In genomic region chr4:134416177-134416576, GRCm38 (mm10) we compare ENCODE assay signal across 12 mouse cellular contexts. TPM values are rescaled to one million over a fixed set of nuclear protein-coding genes. Genes with fewer than 3 reads are reported as not detected.
DNase-seq lines count a peak whose midpoint lies in the region; ATAC-seq lines count a peak whose summit lies in the region.
"Had no signal": no experiment of that assay in that cellular context is flagged by ENCODE, and none has a peak within 500 bp of the region (broad histone marks: within the 10 kb centered on the region; RNA-seq: fewer than 3 reads in every experiment).

No protein-coding gene starts in this region.

- no peak overlapping the region for H3K4me3 ChIP-seq in hindbrain, embryonic 12.5 days
- no peak overlapping the region for H3K4me3 ChIP-seq in intestine, embryonic 15.5 days (replicated peaks)
- H3K4me3 ChIP-seq in forebrain, embryonic 12.5 days (replicated peaks) = no peak overlapping the region
- H3K4me3 ChIP-seq: embryonic facial prominence, embryonic 15.5 days; lung, embryonic 15.5 days had no signal

- H3K36me3 ChIP-seq in hindbrain, embryonic 12.5 days = peaks cover 7% of the 10 kb centered on the region; the same call in 1 of the 2 replicates
- H3K36me3 ChIP-seq in intestine, embryonic 15.5 days = peaks cover 26% of the 10 kb centered on the region; the same call in 1 of the 2 replicates
- H3K36me3 ChIP-seq in forebrain, embryonic 12.5 days (replicated peaks) = peaks cover 12% of the 10 kb centered on the region; the same call in 1 of the 2 replicates

- no peak for ATAC-seq in hindbrain, embryonic 12.5 days (ENCODE audit: low FRiP score)
- no peak for ATAC-seq in intestine, embryonic 15.5 days
- no peak for ATAC-seq in forebrain, embryonic 12.5 days (ENCODE audit: low FRiP score)

- H3K27me3 ChIP-seq in hindbrain, embryonic 12.5 days = no peaks in the 10 kb centered on the region
- H3K27me3 ChIP-seq in intestine, embryonic 15.5 days (replicated peaks) = no peaks in the 10 kb centered on the region
- H3K27me3 ChIP-seq in forebrain, embryonic 12.5 days = no peaks in the 10 kb centered on the region
- H3K27me3 ChIP-seq: embryonic facial prominence, embryonic 15.5 days; lung, embryonic 15.5 days had no signal

- H3K27ac ChIP-seq in hindbrain, embryonic 12.5 days = peak overlapping the region; percentile 68
- H3K27ac ChIP-seq in intestine, embryonic 15.5 days = no peak overlapping the region
- no peak overlapping the region for H3K27ac ChIP-seq in forebrain, embryonic 12.5 days
- H3K27ac ChIP-seq: embryonic facial prominence, embryonic 15.5 days; lung, embryonic 15.5 days had no signal

- peaks cover 7% of the 10 kb centered on the region; the same call in 1 of the 2 replicates for H3K4me1 ChIP-seq in hindbrain, embryonic 12.5 days
- H3K4me1 ChIP-seq in intestine, embryonic 15.5 days (replicated peaks) = 0 out of 2 replicates have a peak, but pooled peaks cover 2% of the 10 kb centered on the region
- H3K4me1 ChIP-seq in forebrain, embryonic 12.5 days = no peaks in the 10 kb centered on the region
- H3K4me1 ChIP-seq: lung, embryonic 15.5 days had no signal

- no peaks in the 10 kb centered on the region for H3K9me3 ChIP-seq in hindbrain, embryonic 12.5 days (replicated peaks)
- no peaks in the 10 kb centered on the region for H3K9me3 ChIP-seq in intestine, embryonic 15.5 days
- no peaks in the 10 kb centered on the region for H3K9me3 ChIP-seq in forebrain, embryonic 12.5 days
- H3K9me3 ChIP-seq: embryonic facial prominence, embryonic 15.5 days; lung, embryonic 15.5 days had no signal

- 79% methylated on average over 17 of the region's 17 CpGs for WGBS in hindbrain, embryonic 12.5 days
- WGBS in intestine, embryonic 15.5 days = 80% methylated on average over 17 of the region's 17 CpGs
- WGBS in forebrain, embryonic 12.5 days = 89% methylated on average over 17 of the region's 17 CpGs

- peak; percentile 35 for DNase-seq in layer of hippocampus, adult 11-12 months (ENCODE audit: low spot score)
- no peak for DNase-seq in layer of hippocampus, postnatal 14 days (ENCODE audit: low spot score in 2 of 2)
- peak; percentile 62 for DNase-seq in cerebellum, postnatal 10 days
- DNase-seq in right cerebral cortex, adult 18-20 months = peak; percentile 75
- no peak for DNase-seq in ovary, postnatal 36 days (ENCODE audit: low spot score)
- DNase-seq: adrenal gland, adult 8-10 months; gastrocnemius, postnatal 36 days had no signal

- no peak overlapping the region for H3K9ac ChIP-seq in hindbrain, embryonic 12.5 days
- H3K9ac ChIP-seq in intestine, embryonic 15.5 days = no peak overlapping the region
- H3K9ac ChIP-seq in forebrain, embryonic 12.5 days = no peak overlapping the region
- H3K9ac ChIP-seq: embryonic facial prominence, embryonic 15.5 days; lung, embryonic 15.5 days had no signal

- H3K4me2 ChIP-seq in hindbrain, embryonic 12.5 days (replicated peaks) = no peak overlapping the region
- H3K4me2 ChIP-seq in intestine, embryonic 15.5 days (replicated peaks) = no peak overlapping the region
- H3K4me2 ChIP-seq in forebrain, embryonic 12.5 days = no peak overlapping the region
- H3K4me2 ChIP-seq: embryonic facial prominence, embryonic 15.5 days; lung, embryonic 15.5 days had no signal

RNA-seq across cellular contexts. Expression of gene Pafah2, which starts 20.1 kb away (rescaled TPM):
- total RNA-seq in layer of hippocampus, postnatal 14 days (2021) = 10 to 100 TPM in 1 of 2 experiments, 1 to 10 TPM in 1; 7.8 to 10.9 TPM
- 9.2 and 10.7 TPM in 2 replicates for polyA plus RNA-seq in hindbrain, embryonic 12.5 days (2016; fragmentation: Nextera tagmentation; extraction: Ambion mirVana)
- 42.4 and 42.6 TPM in 2 replicates for polyA plus RNA-seq in intestine, embryonic 15.5 days (2015; fragmentation: Nextera tagmentation; extraction: Ambion mirVana)
- 7.2 and 8.3 TPM in 2 replicates for polyA plus RNA-seq in forebrain, embryonic 12.5 days (2016; fragmentation: Nextera tagmentation; extraction: Ambion mirVana)

RNA-seq across cellular contexts. Expression of gene Extl1, which starts 32.5 kb away (rescaled TPM):
- 10 to 100 TPM; 37.6 to 39.5 TPM for total RNA-seq in layer of hippocampus, postnatal 14 days (2021)
- 1.2 and 1.7 TPM in 2 replicates for polyA plus RNA-seq in hindbrain, embryonic 12.5 days (2016; fragmentation: Nextera tagmentation; extraction: Ambion mirVana)
- polyA plus RNA-seq in intestine, embryonic 15.5 days (2015; fragmentation: Nextera tagmentation; extraction: Ambion mirVana) = 1.4 and 1.5 TPM in 2 replicates
- 0.32 and 0.37 TPM in 2 replicates for polyA plus RNA-seq in forebrain, embryonic 12.5 days (2016; fragmentation: Nextera tagmentation; extraction: Ambion mirVana)

RNA-seq across cellular contexts. Expression of gene Stmn1, which starts 51.9 kb away (rescaled TPM):
- total RNA-seq in layer of hippocampus, postnatal 14 days (2021) = 100 to 1,000 TPM; 425 to 454 TPM
- 4,582 and 4,772 TPM in 2 replicates for polyA plus RNA-seq in hindbrain, embryonic 12.5 days (2016; fragmentation: Nextera tagmentation; extraction: Ambion mirVana)
- polyA plus RNA-seq in intestine, embryonic 15.5 days (2015; fragmentation: Nextera tagmentation; extraction: Ambion mirVana) = 1,243 and 1,415 TPM in 2 replicates
- polyA plus RNA-seq in forebrain, embryonic 12.5 days (2016; fragmentation: Nextera tagmentation; extraction: Ambion mirVana) = 4,517 and 4,745 TPM in 2 replicates

Comparison
In these comparisons a context has a peak if more than half of its experiments do, and no peak if none do; other contexts are left out.
1. DNase-seq: peak in layer of hippocampus, adult 11-12 months (single experiment), cerebellum, postnatal 10 days (2 of 2) and right cerebral cortex, adult 18-20 months (single experiment); none in layer of hippocampus, postnatal 14 days (0 of 2) and ovary, postnatal 36 days (single experiment).